Comparison of ENCODE assay signal across 8 mouse cellular contexts in the genomic region with DNA sequence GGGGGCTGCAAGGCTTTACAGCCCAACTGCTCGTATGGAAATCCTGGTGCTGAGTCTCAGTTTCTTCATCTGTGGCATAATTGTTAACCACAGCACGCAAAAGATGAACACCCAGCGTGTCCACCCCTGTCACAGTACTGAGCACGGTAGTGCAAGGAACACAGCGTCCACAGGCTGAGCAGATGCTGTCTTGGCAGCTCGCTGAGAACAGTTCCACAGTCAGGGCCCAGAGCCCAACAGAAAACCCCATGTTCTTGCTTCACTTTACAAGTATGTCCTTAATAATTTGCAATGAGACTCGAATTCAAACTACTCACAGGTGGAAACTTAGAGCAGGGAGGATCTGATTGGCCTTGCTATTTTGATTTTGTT. TPM values are rescaled to one million over a fixed set of nuclear protein-coding genes. Genes with fewer than 3 reads are reported as not detected.
DNase-seq lines count a peak whose midpoint lies in the region; ATAC-seq and TF ChIP-seq lines count a peak whose summit lies in the region.

No protein-coding gene starts in this region.

- DNase-seq in brain, adult 2 months (ENCODE audit: low read depth, low spot score): peak; percentile 36
- peak; percentile 61 for DNase-seq in heart, postnatal 25 days (ENCODE audit: low spot score)
- DNase-seq in lung, embryonic 14.5 days: peak; percentile 23
- peak; percentile 10 for DNase-seq in telencephalon, adult 2 months (ENCODE audit: low read depth, low spot score)
- no peak for DNase-seq in urinary bladder, postnatal 4 days (ENCODE audit: low spot score in 2 of 2)
- no peak for DNase-seq in thymus, postnatal 14 days
- DNase-seq in thymus, postnatal 25 days: no peak

- H3K9me3 ChIP-seq in forebrain, embryonic 12.5 days: no peaks in the 10 kb centered on the region
- no peaks in the 10 kb centered on the region for H3K9me3 ChIP-seq in lung, embryonic 14.5 days (ENCODE audit: low read depth, low read length)

- peak overlapping the region; percentile 98 for H3K4me2 ChIP-seq in forebrain, embryonic 12.5 days
- peak overlapping the region; percentile 97 for H3K4me2 ChIP-seq in lung, embryonic 14.5 days

- 49% methylated on average over 7 of the region's 7 CpGs for WGBS in forebrain, embryonic 12.5 days
- WGBS in lung, embryonic 14.5 days: 50% methylated on average over 7 of the region's 7 CpGs

- no peak for TF ChIP-seq CTCF in lung, embryonic 14.5 days (IDR thresholded peaks at IDR 0.05; ENCODE audit: low read depth)

- no peak overlapping the region for H3K27ac ChIP-seq in forebrain, embryonic 12.5 days
- H3K27ac ChIP-seq in lung, embryonic 14.5 days (ENCODE audit: low read depth): peak overlapping the region; percentile 3; the same call in 1 of the 2 replicates

- H3K4me3 ChIP-seq in forebrain, embryonic 12.5 days (replicated peaks): peak overlapping the region; percentile 57
- peak overlapping the region; percentile 58 for H3K4me3 ChIP-seq in lung, embryonic 14.5 days (ENCODE audit: low read depth, low read length)

- H3K27me3 ChIP-seq in forebrain, embryonic 12.5 days: peaks cover 42% of the 10 kb centered on the region
- H3K27me3 ChIP-seq in lung, embryonic 14.5 days (ENCODE audit: insufficient read depth, low read length): no peaks in the 10 kb centered on the region

- no peak overlapping the region for H3K9ac ChIP-seq in forebrain, embryonic 12.5 days
- H3K9ac ChIP-seq in lung, embryonic 14.5 days: peak overlapping the region; percentile 72

- peaks cover 15% of the 10 kb centered on the region for H3K4me1 ChIP-seq in forebrain, embryonic 12.5 days
- no peaks in the 10 kb centered on the region for H3K4me1 ChIP-seq in lung, embryonic 14.5 days (ENCODE audit: insufficient read depth)

- intact Hi-C loops in heart, postnatal 25 days (cut with DNase I): no loop called here

- no peaks in the 10 kb centered on the region for H3K36me3 ChIP-seq in forebrain, embryonic 12.5 days (replicated peaks)
- H3K36me3 ChIP-seq in lung, embryonic 14.5 days (ENCODE audit: insufficient read depth): no peaks in the 10 kb centered on the region

- no peak for ATAC-seq in forebrain, embryonic 12.5 days (ENCODE audit: low FRiP score)
- ATAC-seq in lung, embryonic 14.5 days (ENCODE audit: insufficient read depth): peak; percentile 5; the same call in 1 of the 2 replicates

RNA-seq across cellular contexts. Expression of a gene that starts 0.6 kb away (rescaled TPM):
- 0.36 and 0.45 TPM in 2 replicates for polyA plus RNA-seq in forebrain, embryonic 12.5 days (2016; fragmentation: Nextera tagmentation; extraction: Ambion mirVana)
- total RNA-seq in heart, postnatal 25 days (2021): 1 to 10 TPM; 1.6 to 2.4 TPM
- 1.5 and 1.8 TPM in 2 replicates for polyA plus RNA-seq in lung, embryonic 14.5 days (2014; fragmentation: Nextera tagmentation; extraction: Ambion mirVana)

RNA-seq across cellular contexts. Expression of a gene that starts 23.8 kb away (rescaled TPM):
- polyA plus RNA-seq in forebrain, embryonic 12.5 days (2016; fragmentation: Nextera tagmentation; extraction: Ambion mirVana): not detected in 2 replicates
- not detected for total RNA-seq in heart, postnatal 25 days (2021)
- not detected in 2 replicates for polyA plus RNA-seq in lung, embryonic 14.5 days (2014; fragmentation: Nextera tagmentation; extraction: Ambion mirVana)

Comparison
In these comparisons a context has a peak if more than half of its experiments do, and no peak if none do; other contexts are left out.
1. DNase-seq: peak in brain, adult 2 months (single experiment), heart, postnatal 25 days (single experiment), lung, embryonic 14.5 days (single experiment) and telencephalon, adult 2 months (single experiment); none in urinary bladder, postnatal 4 days (0 of 2), thymus, postnatal 14 days (single experiment) and thymus, postnatal 25 days (single experiment).